Mouse (Mus musculus): ENCODE measurements around the gene Uimc1. TPM values are rescaled to one million over a fixed set of nuclear protein-coding genes. Genes with fewer than 3 reads are reported as not detected.

The Uimc1 gene
- total and polyA plus RNA-seq, 3 experiments, result 32.5 to 143 TPM; not detected in 1

- H3K27me3 ChIP-seq (ENCODE audit: control insufficient read depth in 1 of 2, insufficient read depth in 2 of 2, low read length in 2 of 2), result no peaks in the 10 kb centered on the region
- H3K4me1 ChIP-seq (ENCODE audit: control insufficient read depth in 1 of 2, insufficient read depth in 2 of 2, low read length in 2 of 2), result no peaks in the 10 kb centered on the region
- TF ChIP-seq TCF12 (IDR thresholded peaks at IDR 0.05; ENCODE audit: low read depth, low read length) (no peak), MAFK (IDR thresholded peaks at IDR 0.05; ENCODE audit: borderline replicate concordance, low read depth, low read length) (no peak), NRF1 (IDR thresholded peaks at IDR 0.05; ENCODE audit: insufficient read depth, low read depth, low read length, poor library complexity, severe bottlenecking) (no peak), CTCF (IDR thresholded peaks at IDR 0.05 in 2 of 3, conservative IDR thresholded peaks at IDR 0.05 in 1 of 3; ENCODE audit: control insufficient read depth in 1 of 3, insufficient read depth in 1 of 3, low read depth in 2 of 3, low read length in 3 of 3, poor library complexity in 1 of 3, severe bottlenecking in 1 of 3) (no peak), GATA1 (IDR thresholded peaks at IDR 0.05; ENCODE audit: low read depth, low read length) (no peak), ZC3H11A (IDR thresholded peaks at IDR 0.05; ENCODE audit: low read depth, low read length) (no peak), MYC (IDR thresholded peaks at IDR 0.05; ENCODE audit: low read depth, low read length) (no peak)
Observed at GRCm38 (mm10) chr13:54992215-54992614, 107.9 kb downstream of the Uimc1 start.

GRCm38 (mm10) chr13:54988181-54988760 is 111.8 kb downstream of the Uimc1 start:
- H3K4me3 ChIP-seq (ENCODE audit: control insufficient read depth in 1 of 2, insufficient read depth in 1 of 2, low read depth in 2 of 2, low read length in 2 of 2), result no peak overlapping the region
- H3K4me1 ChIP-seq (ENCODE audit: control insufficient read depth in 1 of 2, insufficient read depth in 2 of 2, low read length in 2 of 2), result no peaks in the 10 kb centered on the region
- DNase-seq (ENCODE audit: low read depth, low spot score), result no peak
- no peaks in the 10 kb centered on the region for H3K36me3 ChIP-seq (ENCODE audit: control insufficient read depth in 1 of 2, insufficient read depth in 2 of 2, low read length in 2 of 2)
- no peak overlapping the region for H3K27ac ChIP-seq (ENCODE audit: control insufficient read depth, low read depth, low read length)
- no peaks in the 10 kb centered on the region for H3K9me3 ChIP-seq (replicated peaks; ENCODE audit: insufficient read depth, low read length)
- H3K9ac ChIP-seq (ENCODE audit: control insufficient read depth, low read depth, low read length, poor library complexity, severe bottlenecking), result no peak overlapping the region
- no peaks in the 10 kb centered on the region for H3K79me2 ChIP-seq (ENCODE audit: control insufficient read depth, insufficient read depth, low read length, poor library complexity)
- H3K27me3 ChIP-seq (ENCODE audit: control insufficient read depth in 1 of 2, insufficient read depth in 2 of 2, low read length in 2 of 2), result no peaks in the 10 kb centered on the region
- TF ChIP-seq USF2 (IDR thresholded peaks at IDR 0.05; ENCODE audit: borderline replicate concordance in 1 of 2, insufficient read depth in 1 of 2, low read depth in 1 of 2, low read length in 2 of 2), result no peak

More at GRCm38 (mm10) chr13:54992215-54992614, 107.9 kb downstream of the Uimc1 start:
- H3K4me3 ChIP-seq (ENCODE audit: control insufficient read depth in 1 of 2, insufficient read depth in 1 of 2, low read depth in 2 of 2, low read length in 2 of 2), result no peak overlapping the region
- H3K9ac ChIP-seq (ENCODE audit: control insufficient read depth, low read depth, low read length, poor library complexity, severe bottlenecking), result no peak overlapping the region
- DNase-seq (ENCODE audit: low read depth, low spot score), result no peak
- H3K36me3 ChIP-seq (ENCODE audit: control insufficient read depth in 1 of 2, insufficient read depth in 2 of 2, low read length in 2 of 2), result no peaks in the 10 kb centered on the region
- no peak overlapping the region for H3K27ac ChIP-seq (ENCODE audit: control insufficient read depth, low read depth, low read length)
- H3K9me3 ChIP-seq (replicated peaks; ENCODE audit: insufficient read depth, low read length), result no peaks in the 10 kb centered on the region
- H3K79me2 ChIP-seq (ENCODE audit: control insufficient read depth, insufficient read depth, low read length, poor library complexity), result no peaks in the 10 kb centered on the region

GRCm38 (mm10) chr13:54987405-54987804 is 112.7 kb downstream of the Uimc1 start:
- H3K27me3 ChIP-seq (ENCODE audit: control insufficient read depth in 1 of 2, insufficient read depth in 2 of 2, low read length in 2 of 2), result no peaks in the 10 kb centered on the region

More at GRCm38 (mm10) chr13:54987405-54987804, 112.7 kb downstream of the Uimc1 start:
- no peak for DNase-seq (ENCODE audit: low read depth, low spot score)
- Histone ChIP-seq H3K9me3 (replicated peaks; ENCODE audit: insufficient read depth, low read length) (no peaks in the 10 kb centered on the region), H3K4me1 (ENCODE audit: control insufficient read depth in 1 of 2, insufficient read depth in 2 of 2, low read length in 2 of 2) (no peaks in the 10 kb centered on the region), H3K27ac (ENCODE audit: control insufficient read depth, low read depth, low read length) (no peak overlapping the region), H3K79me2 (ENCODE audit: control insufficient read depth, insufficient read depth, low read length, poor library complexity) (no peaks in the 10 kb centered on the region), H3K4me3 (ENCODE audit: control insufficient read depth in 1 of 2, insufficient read depth in 1 of 2, low read depth in 2 of 2, low read length in 2 of 2) (no peak overlapping the region), H3K9ac (ENCODE audit: control insufficient read depth, low read depth, low read length, poor library complexity, severe bottlenecking) (no peak overlapping the region), H3K36me3 (ENCODE audit: control insufficient read depth in 1 of 2, insufficient read depth in 2 of 2, low read length in 2 of 2) (no peaks in the 10 kb centered on the region)
- TF ChIP-seq TBP (IDR thresholded peaks at IDR 0.05; ENCODE audit: low read depth, low read length), result no peak
- no peak for TF ChIP-seq POLR2AphosphoS2 (IDR thresholded peaks at IDR 0.05; ENCODE audit: low read length)
- no peak for TF ChIP-seq RAD21 (IDR thresholded peaks at IDR 0.05; ENCODE audit: low read depth, low read length)
- no peak for TF ChIP-seq MYC (IDR thresholded peaks at IDR 0.05; ENCODE audit: low read depth, low read length)
- TF ChIP-seq HCFC1 (IDR thresholded peaks at IDR 0.05; ENCODE audit: low read depth, low read length), result no peak
- no peak for TF ChIP-seq JUND (IDR thresholded peaks at IDR 0.05; ENCODE audit: low read depth, low read length)
- no peak for TF ChIP-seq NRF1 (IDR thresholded peaks at IDR 0.05; ENCODE audit: insufficient read depth, low read depth, low read length, poor library complexity, severe bottlenecking)
- no peak for TF ChIP-seq BHLHE40 (IDR thresholded peaks at IDR 0.05; ENCODE audit: borderline replicate concordance, low read depth, low read length)
- TF ChIP-seq MXI1 (IDR thresholded peaks at IDR 0.05; ENCODE audit: low read depth, low read length), result no peak
- no peak for TF ChIP-seq POLR2AphosphoS5 (IDR thresholded peaks at IDR 0.05; ENCODE audit: borderline replicate concordance, low read depth, low read length)
